Mouse (Mus musculus) forebrain, embryonic 12.5 days (tissue): ENCODE measurements at regions not wholly inside any gene's neighbourhood (a gene's known extent, or its start where the extent isn't known, plus 50 kb on each side); places are given as distances from the start of the nearest gene placed in this dataset.

ENCODE experiments used
- ATAC-seq: fragments of 200-750 bp; cut with Nextera tagmentation; 2 replicates; pipeline ENCODE4 v1.8.0; 2017; ENCODE audit warnings: moderate TSS enrichment; ENCODE audit not compliant: low FRiP score
- H3K27ac ChIP-seq: fragments of 300-500 bp; sonication (generic); 2 replicates; pipeline ENCODE4 v1.5.1; 2016; ENCODE audit warnings: mild to moderate bottlenecking
- H3K27me3 ChIP-seq: fragments of 300-500 bp; sonication (generic); 2 replicates; pipeline ENCODE4 v1.6.1; 2016; ENCODE audit warnings: mild to moderate bottlenecking
- H3K36me3 ChIP-seq: fragments of 300-500 bp; sonication (generic); replicated peaks from 2 replicates; pipeline ENCODE4 v1.6.1; 2016; ENCODE audit warnings: mild to moderate bottlenecking
- H3K4me1 ChIP-seq: fragments of 300-500 bp; sonication (generic); 2 replicates; pipeline ENCODE4 v1.6.1; 2016
- H3K4me2 ChIP-seq: fragments of 300-500 bp; sonication (generic); 2 replicates; pipeline ENCODE4 v1.6.1; 2016; ENCODE audit warnings: mild to moderate bottlenecking, moderate library complexity
- H3K4me3 ChIP-seq: fragments of 300-500 bp; sonication (generic); replicated peaks from 2 replicates; pipeline ENCODE4 v1.5.1; 2016; ENCODE audit warnings: mild to moderate bottlenecking
- H3K9ac ChIP-seq: fragments of 300-500 bp; sonication (generic); 2 replicates; pipeline ENCODE4 v1.6.1; 2016; ENCODE audit warnings: mild to moderate bottlenecking
- H3K9me3 ChIP-seq: fragments of 300-500 bp; sonication (generic); 2 replicates; pipeline ENCODE4 v1.6.1; 2016
- WGBS: fragments of 180-500 bp; shearing (Covaris S2); methylation state at CpG from one replicate; pipeline ENCODE4 v1.1.7; 2016; 5-methylcytosine and 5-hydroxymethylcytosine counted together

DNA sequence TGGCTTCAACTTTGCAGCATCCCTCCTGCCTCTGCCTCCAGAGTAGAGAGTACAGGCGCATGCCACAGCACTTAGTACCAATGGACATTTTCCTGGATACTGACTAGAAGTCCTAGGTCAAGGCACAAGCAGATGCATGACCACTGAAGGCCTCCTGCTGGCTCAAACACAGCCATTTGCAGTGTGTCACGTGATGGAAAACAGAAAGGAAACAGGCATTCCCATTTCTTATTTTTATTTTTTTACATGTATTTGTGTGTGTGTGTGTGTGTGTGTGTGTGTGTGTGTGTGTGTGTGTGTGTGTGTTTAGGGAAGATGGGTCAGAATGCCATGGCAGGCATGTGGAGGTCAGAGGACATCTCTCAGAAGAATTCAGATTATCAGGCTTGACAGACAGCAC lies 65.6 kb downstream of the Thap12 start:
- WGBS: 87% methylated on average over 2 of the region's 2 CpGs
- no peaks in the 10 kb centered on the region for H3K9me3 ChIP-seq
- H3K4me3 ChIP-seq: no peak overlapping the region
- no peak overlapping the region for H3K27ac ChIP-seq
- no peak overlapping the region for H3K9ac ChIP-seq
- H3K4me1 ChIP-seq: peaks cover 6% of the 10 kb centered on the region
- H3K27me3 ChIP-seq: no peaks in the 10 kb centered on the region
- no peaks in the 10 kb centered on the region for H3K36me3 ChIP-seq
- no peak for ATAC-seq
- no peak overlapping the region for H3K4me2 ChIP-seq

DNA sequence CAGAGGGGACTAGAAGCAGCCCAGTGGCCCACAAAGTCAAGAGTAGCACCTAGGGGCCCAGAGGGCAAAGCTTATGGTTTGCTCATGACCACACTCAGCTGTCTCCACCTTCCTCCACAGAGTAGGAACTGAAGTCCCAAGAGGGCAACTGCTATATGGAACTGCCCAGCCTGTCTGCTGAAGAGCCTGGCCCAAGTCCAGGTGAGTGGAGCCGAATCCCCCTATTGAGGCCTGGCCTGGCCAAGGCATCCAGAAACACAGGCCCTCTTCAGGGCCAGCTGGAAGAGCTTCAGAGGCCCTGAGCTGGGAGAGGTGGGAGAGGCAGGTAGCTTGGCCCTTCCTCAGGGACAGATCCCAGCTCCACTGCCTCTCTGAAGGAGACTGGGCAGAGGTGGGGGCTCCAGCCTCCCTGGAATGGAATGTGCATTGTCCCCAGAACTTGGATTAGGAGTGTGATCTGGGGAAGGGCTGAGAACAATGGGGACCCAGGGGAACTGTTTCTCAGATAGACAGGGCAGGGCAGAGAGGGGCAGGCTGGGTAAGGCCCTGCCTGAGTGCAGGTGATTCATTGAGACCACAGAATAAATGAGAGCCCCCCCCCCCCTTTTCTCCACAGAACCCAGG lies 65.7 kb upstream of the Wnt11 start:
- Histone ChIP-seq H3K4me2 (no peak overlapping the region), H3K4me3 (no peak overlapping the region), H3K36me3 (no peaks in the 10 kb centered on the region), H3K27ac (no peak overlapping the region), H3K4me1 (peaks cover 6% of the 10 kb centered on the region), H3K27me3 (no peaks in the 10 kb centered on the region), H3K9ac (no peak overlapping the region), H3K9me3 (no peaks in the 10 kb centered on the region)
- 80% methylated on average over 1 of the region's 1 CpGs for WGBS
- ATAC-seq: no peak

DNA sequence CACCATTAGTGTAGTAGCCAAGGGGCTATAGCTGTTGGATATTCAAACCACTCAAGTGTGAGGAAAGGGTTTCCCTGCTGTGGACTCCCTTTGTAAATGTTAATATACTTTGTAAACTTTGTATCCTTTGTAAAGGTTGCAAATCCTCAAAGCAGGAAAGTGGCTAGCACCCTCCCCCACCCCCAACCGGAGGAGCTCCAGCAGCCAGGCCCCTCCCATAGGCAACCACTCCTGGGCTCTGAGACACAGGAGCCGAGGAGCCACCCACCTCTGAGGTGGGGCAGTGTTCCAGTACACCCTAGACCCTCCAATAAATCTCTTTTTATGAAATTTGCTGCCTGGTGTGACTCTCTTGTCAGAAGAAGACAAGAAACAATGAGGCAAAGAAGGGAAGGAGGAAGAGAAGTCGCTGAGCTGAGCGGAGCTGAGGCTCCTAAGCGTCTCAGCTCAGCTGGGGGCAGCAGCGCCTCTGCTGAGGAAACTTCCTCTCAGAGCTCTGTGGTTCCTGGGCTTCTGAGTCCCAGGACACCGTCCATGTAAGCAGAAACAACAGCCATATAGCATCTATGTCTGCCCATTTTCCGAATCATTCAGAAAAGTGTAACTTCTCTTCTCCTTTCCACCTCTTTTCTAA lies 64.5 kb upstream of the Wnt11 start:
- Histone ChIP-seq H3K4me1 (peaks cover 6% of the 10 kb centered on the region), H3K27ac (no peak overlapping the region), H3K9me3 (no peaks in the 10 kb centered on the region), H3K36me3 (no peaks in the 10 kb centered on the region), H3K4me3 (no peak overlapping the region), H3K9ac (no peak overlapping the region), H3K27me3 (no peaks in the 10 kb centered on the region), H3K4me2 (no peak overlapping the region)
- no peak for ATAC-seq
- 7% methylated on average over 8 of the region's 8 CpGs for WGBS

DNA sequence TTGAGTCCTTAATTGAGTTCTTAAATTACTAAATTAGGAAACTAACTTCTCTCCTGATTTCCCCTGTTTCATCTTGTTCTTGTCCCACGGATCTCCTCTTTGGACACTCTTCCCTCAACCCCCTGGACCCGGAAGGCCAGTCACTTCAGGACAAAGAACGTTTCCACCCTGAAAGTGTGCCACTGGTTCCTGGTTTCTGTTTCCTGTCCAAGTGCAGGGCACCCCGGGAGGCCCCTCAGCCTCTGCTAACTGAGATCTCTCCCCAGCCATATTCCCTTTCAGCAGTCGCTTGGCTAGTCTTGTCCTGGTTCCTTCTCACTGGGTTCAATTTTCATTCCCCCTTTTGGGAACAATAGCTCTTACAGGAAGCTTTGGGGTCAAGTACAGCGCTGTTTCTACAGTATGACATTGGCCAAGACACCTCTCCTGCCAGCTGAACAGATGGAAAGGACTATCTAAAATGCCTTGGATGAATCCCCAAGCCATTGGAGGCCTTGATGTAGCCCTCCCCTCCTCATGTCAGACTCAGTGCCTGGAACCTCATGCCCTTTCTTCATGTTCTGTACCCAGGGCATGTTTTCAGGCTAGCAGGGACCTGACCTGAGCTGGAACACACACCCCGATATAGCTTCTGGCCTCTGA lies 63.7 kb upstream of the Wnt11 start:
- no peak for ATAC-seq
- Histone ChIP-seq H3K27me3 (peaks cover 6% of the 10 kb centered on the region; the same call in 1 of the 2 replicates), H3K36me3 (no peaks in the 10 kb centered on the region), H3K27ac (no peak overlapping the region), H3K4me3 (no peak overlapping the region), H3K9me3 (no peaks in the 10 kb centered on the region), H3K4me2 (no peak overlapping the region), H3K4me1 (peaks cover 6% of the 10 kb centered on the region), H3K9ac (no peak overlapping the region)
- 48% methylated on average over 7 of the region's 7 CpGs for WGBS

DNA sequence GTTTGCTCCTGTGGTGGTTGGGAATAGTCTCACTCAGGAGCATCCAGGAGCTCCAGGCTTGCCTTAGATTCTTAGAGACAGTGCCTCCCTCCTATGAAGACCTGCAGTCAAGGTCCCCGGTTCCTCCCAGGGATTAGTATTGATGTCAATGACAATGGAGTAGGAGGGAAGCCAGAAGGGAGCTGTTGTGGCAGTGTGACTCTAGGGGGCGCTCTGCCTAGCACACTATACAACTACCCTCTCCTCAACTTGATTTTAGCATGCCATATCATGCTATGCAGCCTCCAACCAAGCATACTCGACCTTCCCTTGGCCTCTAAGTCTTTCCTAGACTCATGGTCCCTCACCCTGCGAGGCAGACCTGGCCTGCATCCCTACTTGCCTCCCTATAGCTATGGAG lies 60.3 kb upstream of the Wnt11 start:
- no peaks in the 10 kb centered on the region for H3K9me3 ChIP-seq
- peaks cover 10% of the 10 kb centered on the region; the same call in 1 of the 2 replicates for H3K27me3 ChIP-seq
- no peak overlapping the region for H3K4me3 ChIP-seq
- H3K4me1 ChIP-seq: peaks cover 6% of the 10 kb centered on the region
- ATAC-seq: no peak
- no peak overlapping the region for H3K9ac ChIP-seq
- H3K27ac ChIP-seq: no peak overlapping the region
- no peaks in the 10 kb centered on the region for H3K36me3 ChIP-seq
- no peak overlapping the region for H3K4me2 ChIP-seq
- 47% methylated on average over 4 of the region's 4 CpGs for WGBS

DNA sequence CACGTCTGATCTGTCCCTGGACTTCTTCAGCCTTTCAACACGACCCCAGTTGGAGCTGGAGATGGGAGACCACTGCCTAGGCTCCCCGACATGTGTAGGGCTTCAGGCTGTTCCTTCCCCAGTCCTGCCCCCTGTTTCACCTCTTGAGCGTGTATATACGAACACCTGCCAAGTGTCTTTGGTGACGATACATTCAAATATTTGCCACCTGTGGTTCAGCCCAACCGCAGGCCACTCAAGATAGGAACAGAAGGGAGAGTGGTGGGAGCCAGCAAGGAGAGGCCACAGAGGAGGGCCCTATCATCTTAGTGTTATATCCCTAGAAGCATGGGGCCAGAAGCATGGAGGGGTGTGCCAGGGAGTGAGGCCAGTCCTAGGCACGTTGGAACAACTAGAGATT lies 59.9 kb upstream of the Wnt11 start:
- no peak overlapping the region for H3K27ac ChIP-seq
- no peaks in the 10 kb centered on the region for H3K9me3 ChIP-seq
- WGBS: 82% methylated on average over 8 of the region's 8 CpGs
- peaks cover 10% of the 10 kb centered on the region; the same call in 1 of the 2 replicates for H3K27me3 ChIP-seq
- no peak for ATAC-seq
- no peaks in the 10 kb centered on the region for H3K36me3 ChIP-seq
- no peak overlapping the region for H3K4me3 ChIP-seq
- no peak overlapping the region for H3K9ac ChIP-seq
- no peak overlapping the region for H3K4me2 ChIP-seq
- H3K4me1 ChIP-seq: peaks cover 6% of the 10 kb centered on the region

DNA sequence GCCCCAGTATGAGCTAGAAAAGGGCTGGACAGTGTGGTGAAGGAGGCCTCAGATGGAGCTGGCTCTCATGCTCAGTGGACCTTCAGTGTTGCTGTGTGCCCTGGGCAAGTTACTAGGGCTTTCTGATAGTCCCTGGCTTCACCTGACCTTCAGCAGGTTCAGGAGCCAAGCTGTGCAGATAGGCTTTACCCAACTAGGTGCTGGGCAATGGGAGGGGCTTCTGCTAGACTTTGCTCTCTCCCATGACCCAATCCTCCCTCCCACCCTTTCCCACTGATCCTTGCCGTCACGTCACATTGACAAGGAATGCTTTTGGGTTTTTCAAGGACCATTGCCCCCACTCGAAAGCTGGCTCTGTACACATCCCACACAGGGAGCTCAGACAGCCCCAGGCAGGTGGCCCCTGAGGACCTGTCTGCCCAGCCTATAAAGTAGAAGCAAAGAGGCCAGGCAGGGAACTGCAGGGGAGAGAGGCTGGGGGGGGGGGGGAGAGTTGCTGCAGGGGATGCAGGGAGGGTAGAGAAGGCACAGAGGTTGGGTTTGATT lies 57.5 kb upstream of the Wnt11 start:
- Histone ChIP-seq H3K4me2 (no peak overlapping the region), H3K27ac (no peak overlapping the region), H3K9me3 (no peaks in the 10 kb centered on the region), H3K27me3 (peaks cover 15% of the 10 kb centered on the region), H3K36me3 (no peaks in the 10 kb centered on the region), H3K4me3 (no peak overlapping the region), H3K4me1 (no peaks in the 10 kb centered on the region), H3K9ac (no peak overlapping the region)
- no peak for ATAC-seq
- WGBS: 43% methylated on average over 3 of the region's 3 CpGs

DNA sequence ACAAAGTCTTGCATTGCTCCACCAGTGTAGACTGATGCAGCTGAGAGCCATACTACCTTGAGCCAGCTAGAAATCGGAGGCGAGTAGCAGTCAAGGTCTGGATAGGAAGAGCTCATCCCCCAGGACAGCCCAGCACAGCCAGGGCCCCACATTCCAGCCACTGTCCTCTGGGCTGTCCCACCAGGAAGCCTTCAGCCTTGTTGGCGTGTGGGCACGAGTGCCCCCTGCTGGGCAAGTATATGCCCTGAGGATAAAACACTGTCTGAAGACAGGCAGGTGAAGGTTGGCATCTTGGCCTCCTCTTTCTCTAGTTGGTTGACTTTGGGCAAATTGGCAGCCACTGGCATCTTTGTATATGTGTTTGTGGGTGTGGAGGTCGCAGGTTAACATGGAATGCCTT lies 56.0 kb upstream of the Wnt11 start:
- Histone ChIP-seq H3K9ac (no peak overlapping the region), H3K9me3 (no peaks in the 10 kb centered on the region), H3K36me3 (no peaks in the 10 kb centered on the region), H3K4me3 (no peak overlapping the region), H3K27ac (no peak overlapping the region), H3K4me2 (no peak overlapping the region), H3K4me1 (peaks cover 9% of the 10 kb centered on the region), H3K27me3 (peaks cover 23% of the 10 kb centered on the region)
- ATAC-seq: no peak
- 22% methylated on average over 5 of the region's 5 CpGs for WGBS

DNA sequence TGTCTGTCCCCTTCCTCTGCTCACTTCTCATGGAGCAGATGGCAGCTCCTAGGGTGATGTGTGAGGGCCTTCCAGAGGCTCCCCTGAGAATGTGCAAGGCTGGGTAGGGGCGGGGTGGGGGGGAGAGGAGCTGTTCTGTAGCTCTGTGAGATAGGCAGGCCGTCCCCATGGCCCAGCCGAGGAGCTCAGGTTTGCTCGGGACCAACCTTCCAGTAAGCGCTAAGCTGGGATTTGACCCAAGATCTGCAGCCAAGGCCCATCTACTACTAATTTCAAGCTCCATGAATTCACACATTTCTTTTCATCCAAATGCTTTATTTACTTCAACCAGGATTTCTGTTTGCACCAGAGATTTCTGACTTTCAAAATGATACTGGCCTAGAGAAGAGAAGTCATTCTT lies 51.4 kb upstream of the Wnt11 start:
- peaks cover 19% of the 10 kb centered on the region for H3K4me1 ChIP-seq
- H3K4me3 ChIP-seq: no peak overlapping the region
- WGBS: 29% methylated on average over 5 of the region's 5 CpGs
- ATAC-seq: no peak
- no peak overlapping the region for H3K9ac ChIP-seq
- no peaks in the 10 kb centered on the region for H3K9me3 ChIP-seq
- no peak overlapping the region for H3K4me2 ChIP-seq
- H3K27me3 ChIP-seq: peaks cover 29% of the 10 kb centered on the region
- H3K36me3 ChIP-seq: no peaks in the 10 kb centered on the region
- peak overlapping the region; percentile 59; the same call in 1 of the 2 replicates for H3K27ac ChIP-seq

DNA sequence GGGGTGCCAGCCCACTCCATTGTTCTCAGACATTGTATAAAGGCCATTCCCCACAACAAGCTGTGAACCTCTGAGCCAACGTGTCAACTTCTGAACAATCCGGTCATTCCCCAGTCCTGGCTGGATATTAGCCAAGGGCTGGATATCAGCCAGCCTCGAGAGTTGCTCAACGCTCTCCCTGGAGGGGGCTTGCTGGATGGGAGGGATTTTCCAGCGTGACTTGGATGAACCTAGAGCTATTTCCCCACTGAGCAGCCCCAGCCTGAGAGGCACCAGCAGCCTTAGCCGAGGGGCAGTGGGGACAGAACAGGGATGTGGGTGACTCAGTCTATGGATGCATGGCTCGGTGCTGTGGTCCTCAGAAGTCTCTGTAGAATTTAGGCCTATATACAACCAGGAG lies 51.0 kb upstream of the Wnt11 start:
- Histone ChIP-seq H3K36me3 (no peaks in the 10 kb centered on the region), H3K27ac (peak overlapping the region; percentile 47), H3K4me1 (peaks cover 19% of the 10 kb centered on the region), H3K4me3 (no peak overlapping the region), H3K27me3 (peaks cover 29% of the 10 kb centered on the region), H3K9ac (no peak overlapping the region), H3K4me2 (no peak overlapping the region), H3K9me3 (no peaks in the 10 kb centered on the region)
- peak; percentile 55 for ATAC-seq
- 12% methylated on average over 7 of the region's 7 CpGs for WGBS

DNA sequence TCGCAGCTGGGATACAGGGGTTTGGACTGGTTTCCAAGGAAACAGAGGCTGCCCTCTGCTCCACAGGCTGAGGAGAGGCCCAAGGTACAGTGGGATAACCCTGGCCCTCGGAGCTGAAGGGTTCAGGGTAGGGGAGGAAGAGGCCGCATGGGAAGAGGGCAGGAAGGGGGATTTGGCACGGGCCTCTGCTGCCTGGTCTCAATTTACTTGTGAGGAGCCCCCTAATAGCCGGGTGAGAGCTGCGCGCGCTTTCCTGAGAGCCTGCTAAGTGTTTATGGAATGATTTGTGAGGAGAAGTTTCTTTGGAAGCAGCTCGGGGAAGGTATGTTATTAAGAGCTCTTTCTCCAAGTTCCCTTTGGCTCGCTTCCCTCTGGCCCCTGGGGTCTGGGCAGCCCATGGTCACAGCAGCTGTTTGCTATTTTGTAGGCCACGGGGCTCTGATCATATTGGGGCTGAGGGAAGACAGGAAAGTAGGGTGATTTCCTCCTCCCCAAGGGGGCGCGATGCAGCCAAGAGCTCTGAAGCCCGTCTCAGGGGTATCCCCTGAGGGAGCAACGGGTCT lies 50.5 kb upstream of the Wnt11 start:
- peaks cover 19% of the 10 kb centered on the region for H3K4me1 ChIP-seq
- ATAC-seq: no peak
- H3K4me2 ChIP-seq: no peak overlapping the region
- no peak overlapping the region for H3K9ac ChIP-seq
- H3K27ac ChIP-seq: peak overlapping the region; percentile 47
- 43% methylated on average over 15 of the region's 15 CpGs for WGBS
- no peaks in the 10 kb centered on the region for H3K9me3 ChIP-seq
- H3K4me3 ChIP-seq: no peak overlapping the region
- H3K27me3 ChIP-seq: peaks cover 29% of the 10 kb centered on the region
- no peaks in the 10 kb centered on the region for H3K36me3 ChIP-seq
